Mouse (Mus musculus): ENCODE data around the gene Bcar1.

Bcar1 gene

DNA sequence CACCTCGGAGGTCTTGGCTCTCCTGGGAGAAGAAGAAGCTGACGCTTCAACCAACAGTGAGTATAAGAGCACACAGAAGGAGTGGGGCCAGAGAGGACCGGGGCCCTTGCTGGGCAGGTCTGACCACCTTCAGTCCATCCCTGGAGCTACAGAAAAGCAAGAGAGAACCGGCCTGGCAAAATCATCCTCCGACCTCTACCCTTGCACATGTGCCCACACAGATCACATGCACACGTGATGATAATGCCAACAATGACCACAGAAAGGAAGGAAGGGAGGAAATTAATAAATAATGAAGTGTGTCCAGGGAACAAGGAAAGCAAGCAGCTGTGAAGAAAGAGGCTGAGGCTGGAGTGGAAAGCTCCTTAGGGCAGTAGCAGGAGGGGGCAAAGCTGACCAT lies 4.7 kb downstream of the Bcar1 start:
- DNase-seq (ENCODE audit: low spot score), result no peak

DNA sequence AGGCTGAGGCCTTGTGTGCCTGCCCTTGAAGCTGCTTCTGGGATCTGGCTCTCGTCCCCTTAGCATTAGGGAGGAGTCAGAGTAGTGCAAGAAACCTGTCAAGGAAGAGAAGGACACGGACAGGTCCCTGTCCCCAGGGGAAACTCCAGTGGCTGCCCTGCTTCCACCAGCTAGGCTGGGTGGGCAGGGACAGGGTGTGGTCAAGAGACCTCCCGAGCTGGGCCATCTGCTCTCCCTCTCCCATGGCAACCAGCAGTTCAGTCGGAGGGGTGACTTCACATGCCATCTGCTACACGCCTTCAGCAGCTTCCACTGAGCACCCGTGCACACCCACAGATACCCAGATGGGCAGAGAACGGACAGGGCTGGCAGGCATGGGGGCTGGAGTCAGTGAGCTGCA lies 7.3 kb downstream of the Bcar1 start:
- DNase-seq (ENCODE audit: low spot score), result no peak

DNA sequence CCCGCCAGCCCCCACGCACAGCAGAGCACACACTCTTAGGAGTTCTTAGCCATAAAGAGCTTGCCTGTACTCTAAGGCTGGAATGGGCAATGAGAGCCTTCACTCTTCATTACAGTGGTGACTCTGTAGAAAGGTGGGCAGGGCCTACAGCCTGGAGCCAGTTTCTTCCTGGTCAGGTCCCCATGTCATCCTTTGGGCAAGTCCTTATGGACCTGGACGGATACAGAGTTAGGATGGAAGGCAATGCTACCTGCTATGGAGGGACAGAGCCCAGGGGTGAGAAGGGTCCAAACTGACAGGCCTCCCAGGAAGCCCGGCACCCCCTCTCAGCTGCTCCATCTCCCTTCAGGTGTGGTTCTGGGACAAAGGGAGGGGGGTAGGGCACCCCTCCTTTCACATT lies 7.8 kb downstream of the Bcar1 start:
- DNase-seq (ENCODE audit: low spot score), result no peak

DNA sequence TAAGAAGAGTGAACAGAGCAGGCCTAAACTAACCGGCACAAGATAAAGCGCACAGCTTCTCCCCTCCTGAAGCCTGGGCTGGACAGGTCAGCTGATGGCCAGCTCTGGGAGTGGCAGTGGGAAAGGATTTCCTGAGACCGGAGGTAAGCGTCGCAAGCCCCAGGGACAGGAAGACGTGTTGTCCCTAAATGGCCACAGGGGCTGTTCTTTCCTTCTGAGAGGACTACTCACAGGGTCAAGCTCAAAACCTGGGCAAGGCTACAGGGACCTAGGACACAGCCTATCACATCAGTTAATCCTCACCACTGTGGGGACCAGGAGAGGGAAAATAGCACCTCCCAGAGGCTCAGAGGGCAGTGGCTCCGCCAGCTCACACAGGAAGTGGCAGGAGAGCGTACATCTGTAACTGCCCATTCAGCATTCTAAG lies 8.3 kb downstream of the Bcar1 start:
- DNase-seq (ENCODE audit: low spot score), result no peak

DNA sequence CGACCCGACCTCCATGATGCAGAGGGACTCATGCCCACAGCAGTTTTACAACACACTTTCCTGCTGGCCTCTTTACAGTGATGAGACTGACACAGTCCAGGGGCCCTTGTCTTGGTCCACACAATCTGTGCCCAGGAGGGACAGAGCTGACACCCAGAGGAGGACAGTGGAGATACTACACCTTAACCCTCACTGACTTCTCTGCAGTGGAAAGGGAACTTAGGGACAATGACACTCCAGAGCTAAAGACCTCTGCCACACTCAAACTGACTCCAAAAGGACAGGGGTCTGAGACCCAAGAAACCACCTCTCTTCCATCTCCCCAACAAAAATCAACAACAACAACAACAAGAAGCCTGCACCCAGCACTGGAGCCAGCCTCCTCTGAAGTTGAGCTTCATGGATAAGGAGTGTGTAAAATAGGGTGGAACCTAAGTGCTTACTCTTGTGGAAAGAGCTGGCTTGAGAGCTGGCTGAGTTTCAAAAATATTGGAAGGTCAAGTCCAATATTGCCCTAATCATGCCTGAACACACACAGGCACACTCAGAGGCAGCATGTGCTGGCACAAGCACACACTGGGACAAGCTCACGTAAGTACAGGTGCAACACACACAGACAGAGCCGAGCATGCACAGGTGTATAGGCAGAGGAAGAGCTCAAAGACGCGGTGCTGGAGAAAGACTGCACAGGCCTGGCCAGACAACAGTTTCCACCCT lies 9.2 kb downstream of the Bcar1 start:
- DNase-seq (ENCODE audit: low spot score), result no peak

DNA sequence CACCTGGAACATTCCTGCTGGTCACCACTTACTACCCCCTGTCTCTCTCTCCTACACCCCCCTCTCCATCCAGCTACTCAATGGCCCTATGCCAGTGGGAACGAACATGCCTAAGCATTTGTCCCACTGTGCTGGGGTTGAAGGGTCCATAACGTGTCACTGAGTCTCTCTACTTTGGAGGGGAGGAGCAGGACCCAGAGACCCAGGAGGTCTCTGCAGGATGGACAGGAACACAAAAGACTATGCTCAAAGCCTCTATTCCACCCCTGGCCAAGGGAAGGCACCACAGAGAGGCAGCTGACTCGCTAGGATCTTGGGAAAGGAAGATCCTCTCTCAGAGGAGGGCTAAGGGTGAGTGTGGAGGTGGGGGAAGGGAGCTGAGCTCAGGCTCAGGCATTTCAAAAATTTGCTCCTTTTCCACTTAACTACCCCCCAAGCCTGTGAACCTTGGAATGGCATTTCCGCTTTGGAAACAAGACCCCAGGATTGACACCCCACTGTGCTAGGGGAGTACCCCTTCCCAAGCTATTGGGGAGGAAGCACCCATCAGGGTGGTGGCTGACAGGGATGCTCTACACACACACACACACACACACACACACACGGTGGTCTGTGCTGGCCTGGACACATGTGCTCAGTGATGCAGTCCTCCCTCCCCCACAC lies 9.9 kb downstream of the Bcar1 start:
- no peak for DNase-seq (ENCODE audit: low spot score)

DNA sequence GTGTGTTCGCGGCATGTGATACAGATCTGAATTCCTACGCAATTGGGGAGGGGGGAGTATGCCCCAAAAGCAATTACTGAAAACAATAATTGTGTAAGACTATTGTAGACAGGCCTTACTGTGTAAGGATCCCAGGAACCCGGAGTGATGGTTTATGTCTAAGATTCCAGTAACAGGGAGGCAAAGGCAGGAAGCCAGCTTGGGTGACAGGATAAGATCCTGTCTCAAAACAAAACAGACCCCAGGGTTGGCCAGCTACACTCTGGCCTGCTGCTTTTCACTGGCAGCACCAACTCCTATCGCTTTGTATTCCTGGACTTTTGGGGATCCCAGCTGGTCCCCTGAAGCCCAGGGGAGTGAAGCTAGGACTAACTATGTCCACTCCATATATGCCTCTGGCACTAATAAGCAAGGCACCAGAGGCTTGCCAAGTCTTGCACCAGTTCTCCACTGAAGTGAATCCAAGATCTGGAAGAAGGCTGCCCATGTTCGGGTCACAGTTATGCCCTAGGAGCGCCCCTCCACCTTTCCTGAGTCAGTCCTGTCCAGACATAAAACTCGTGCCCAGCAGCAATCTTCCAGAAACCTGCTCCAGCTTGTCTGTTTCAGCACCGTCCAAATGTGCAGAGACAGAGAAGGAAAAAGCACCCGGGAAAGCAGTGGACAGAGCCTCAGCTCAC lies 11.1 kb downstream of the Bcar1 start:
- no peak for DNase-seq (ENCODE audit: low spot score)

DNA sequence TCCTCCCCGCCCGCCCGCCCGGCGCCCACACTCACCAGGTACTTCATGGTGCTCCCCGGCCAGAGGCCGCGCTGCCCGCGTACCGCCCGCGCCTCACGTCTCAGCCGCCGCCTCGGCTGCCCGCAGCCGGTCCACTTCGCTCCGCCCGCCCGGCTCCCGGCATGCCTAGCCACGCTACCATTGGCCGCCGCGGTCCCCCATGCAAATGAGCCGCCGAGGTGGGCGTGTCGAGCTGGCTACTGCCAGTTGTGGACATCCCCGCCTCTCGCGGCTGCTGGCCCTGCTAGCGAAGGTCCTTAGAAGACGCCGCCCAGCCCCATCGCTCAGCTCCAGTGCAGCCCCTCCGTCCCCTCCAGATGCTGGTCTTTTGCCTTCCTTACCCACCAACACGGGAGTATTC lies 11.6 kb downstream of the Bcar1 start:
- DNase-seq (ENCODE audit: low spot score), result peak; percentile 88

DNA sequence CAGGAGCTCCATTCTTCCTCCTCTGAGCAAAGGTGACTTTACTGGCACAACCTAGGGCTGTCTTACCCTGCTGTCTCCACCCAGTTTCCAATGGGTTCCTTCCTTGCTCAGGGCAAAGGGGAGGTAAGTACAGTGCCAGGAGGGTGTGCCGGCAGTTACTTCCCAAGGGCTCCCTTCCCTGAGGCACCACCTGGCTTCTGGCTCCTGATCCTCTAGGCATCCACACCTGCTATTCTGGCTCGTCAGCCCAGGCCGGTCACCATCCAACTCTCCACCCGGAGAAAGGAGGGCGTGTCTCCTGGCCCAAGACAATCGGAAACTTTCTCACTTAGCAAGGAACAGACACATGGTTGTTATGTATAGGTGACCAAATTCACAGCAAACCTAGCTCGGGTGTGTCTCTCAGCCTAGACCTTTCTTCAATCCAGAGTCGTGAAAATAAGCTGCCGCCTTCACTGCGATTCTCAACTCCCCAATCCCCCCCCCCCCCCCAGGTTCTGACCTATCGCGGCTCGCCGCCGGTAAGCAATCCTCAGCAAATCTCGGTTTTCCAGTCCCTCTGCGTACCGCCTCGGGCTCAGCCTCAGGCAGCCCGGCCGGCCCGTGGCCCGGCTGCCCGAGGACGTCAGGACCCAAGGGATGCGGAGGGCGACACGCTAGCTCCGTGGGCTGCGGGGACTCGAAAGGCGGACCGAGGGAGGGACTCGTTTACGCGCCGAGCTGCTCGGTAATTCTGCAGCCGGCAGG lies 12.2 kb downstream of the Bcar1 start:
- no peak for DNase-seq (ENCODE audit: low spot score)

DNA sequence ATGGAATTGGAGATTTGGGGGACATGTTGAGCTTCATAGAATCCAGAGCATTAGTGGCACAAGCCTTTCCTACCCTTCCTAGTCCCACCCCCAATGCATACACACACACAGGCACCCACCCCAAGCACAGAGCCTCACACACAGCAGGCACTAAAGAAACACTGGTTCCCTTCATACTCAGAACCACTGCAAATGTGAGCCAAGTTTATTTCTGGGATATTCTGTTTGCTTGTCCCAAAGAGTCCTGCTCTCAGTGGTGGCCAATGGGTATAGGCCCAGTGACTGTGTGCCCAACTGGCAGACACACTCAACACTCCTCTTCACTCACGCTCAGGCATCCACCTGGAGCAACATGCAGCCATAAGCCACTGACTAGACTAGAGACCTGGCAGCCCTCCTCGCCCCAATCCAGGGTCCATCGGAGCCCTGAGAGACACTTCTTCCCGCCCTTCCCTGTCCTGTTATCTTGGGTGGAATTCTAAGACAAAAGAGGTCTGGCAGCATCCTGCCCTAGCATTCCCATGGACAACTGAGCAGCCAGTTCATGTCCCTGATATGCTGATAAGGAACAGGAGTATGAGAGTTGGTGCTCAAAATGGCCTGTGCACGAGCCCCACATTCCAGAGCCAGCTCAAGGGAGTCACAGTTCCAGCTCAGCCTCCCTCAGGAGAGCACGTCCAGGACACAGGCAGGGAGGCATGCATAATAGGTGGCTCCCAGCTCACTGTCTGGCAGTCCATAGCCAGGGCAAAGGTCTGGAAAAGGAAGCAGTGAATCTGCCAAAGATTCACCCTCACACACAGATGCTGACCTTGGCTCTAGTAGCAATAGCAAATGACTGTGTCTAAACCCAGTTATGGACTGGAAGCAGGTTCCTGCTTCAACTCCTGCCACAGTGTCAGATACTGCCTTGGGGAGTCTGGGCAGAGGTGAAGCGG lies 14.1 kb downstream of the Bcar1 start:
- DNase-seq (ENCODE audit: low spot score), result no peak

DNA sequence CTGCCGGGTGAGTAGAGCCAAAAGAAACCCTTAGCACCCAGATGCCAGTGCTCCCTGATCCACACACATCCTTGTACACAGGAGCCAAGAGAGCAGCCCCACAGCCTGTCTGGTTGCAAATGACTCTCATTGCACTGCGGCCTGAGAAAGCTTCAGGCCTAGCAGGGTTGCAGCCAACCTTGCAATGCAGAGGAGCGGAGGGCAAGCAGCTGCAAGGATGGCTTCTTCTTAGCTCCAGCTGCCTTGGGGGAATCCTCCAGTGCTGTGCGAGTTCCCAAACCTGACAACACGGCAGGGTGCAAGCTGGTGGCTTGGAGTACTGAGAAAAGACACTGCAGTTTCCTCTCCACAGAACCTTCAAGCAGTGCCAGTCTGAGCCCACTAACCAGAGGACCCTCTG lies 15.1 kb downstream of the Bcar1 start:
- no peak for DNase-seq (ENCODE audit: low spot score)

DNA sequence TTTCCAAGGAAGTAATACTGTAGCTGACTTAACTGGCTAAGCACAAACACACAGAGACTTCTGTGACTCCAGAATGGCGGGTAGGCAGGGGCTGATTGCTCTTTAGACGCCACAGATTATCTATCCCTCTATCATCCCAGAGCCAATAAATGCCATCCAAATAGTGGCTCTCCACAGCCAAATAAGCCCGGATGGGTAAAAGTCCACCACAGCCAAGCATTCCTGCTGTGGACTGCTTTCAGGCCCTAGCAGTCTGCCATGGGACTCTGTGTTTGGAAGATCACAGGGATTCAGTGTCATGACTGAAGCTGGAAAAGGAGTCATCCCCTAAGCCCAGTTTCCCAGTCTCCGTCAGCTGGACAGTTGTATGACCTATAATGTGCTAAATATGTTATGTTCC lies 16.1 kb downstream of the Bcar1 start:
- no peak for DNase-seq (ENCODE audit: low spot score)

DNA sequence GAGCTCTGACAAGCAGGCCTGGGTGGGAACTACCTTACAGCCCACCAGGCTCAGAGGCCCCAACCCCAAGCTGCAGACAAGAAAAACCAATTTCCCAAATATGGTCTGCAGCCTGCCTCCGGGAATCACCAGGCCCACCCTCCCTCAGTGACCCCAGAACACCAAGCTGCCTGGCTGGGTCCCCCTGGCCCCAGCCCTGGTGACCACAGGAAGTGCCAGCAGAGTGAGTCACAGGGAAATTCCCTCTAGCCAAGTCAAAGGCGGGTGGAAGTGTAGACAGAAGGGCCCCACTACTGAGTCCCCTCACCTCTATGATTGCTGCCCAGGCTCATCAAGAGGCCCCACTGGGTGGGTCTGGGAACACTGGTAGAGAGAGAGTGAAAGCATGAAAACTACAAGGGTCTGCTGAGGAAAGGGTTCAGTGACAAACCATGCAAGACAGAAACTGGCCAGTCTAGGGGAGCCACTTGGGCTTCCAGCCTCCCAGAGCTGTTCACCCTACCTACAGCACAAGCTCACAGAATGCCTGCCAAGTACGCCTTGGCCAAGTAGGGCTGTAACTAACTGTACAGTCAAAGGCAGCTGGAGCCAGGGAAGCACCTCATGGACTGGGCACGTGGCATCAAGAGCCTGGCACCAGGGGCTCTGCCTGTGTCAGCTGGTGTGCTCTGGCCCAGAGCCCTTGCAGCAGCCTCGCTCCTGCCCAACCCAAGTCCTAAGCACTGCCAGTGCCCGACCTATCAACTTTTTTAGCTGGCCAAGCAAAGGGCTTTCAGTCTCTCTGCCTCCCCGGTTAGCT lies 17.3 kb downstream of the Bcar1 start:
- DNase-seq (ENCODE audit: low spot score), result peak; percentile 81

DNA sequence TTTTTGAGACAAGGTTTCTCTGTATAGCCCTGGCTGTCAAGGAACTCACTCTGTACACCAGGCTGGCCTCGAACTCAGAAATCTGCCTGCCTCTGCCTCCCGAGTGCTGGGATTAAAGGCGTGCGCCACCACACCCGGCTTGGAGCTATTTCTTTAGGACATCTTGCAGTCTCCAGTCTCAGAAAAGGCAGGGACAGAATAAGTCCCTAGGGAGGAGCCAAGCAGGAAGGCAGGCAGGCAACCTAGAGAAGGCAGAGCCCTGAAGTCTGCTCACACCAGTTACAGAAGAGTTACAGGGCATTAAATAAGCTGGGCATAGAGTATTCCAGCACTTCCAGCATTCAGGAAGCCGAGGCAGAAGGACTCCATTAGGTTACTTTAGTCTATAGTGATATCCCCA lies 18.3 kb downstream of the Bcar1 start:
- DNase-seq (ENCODE audit: low spot score), result no peak

DNA sequence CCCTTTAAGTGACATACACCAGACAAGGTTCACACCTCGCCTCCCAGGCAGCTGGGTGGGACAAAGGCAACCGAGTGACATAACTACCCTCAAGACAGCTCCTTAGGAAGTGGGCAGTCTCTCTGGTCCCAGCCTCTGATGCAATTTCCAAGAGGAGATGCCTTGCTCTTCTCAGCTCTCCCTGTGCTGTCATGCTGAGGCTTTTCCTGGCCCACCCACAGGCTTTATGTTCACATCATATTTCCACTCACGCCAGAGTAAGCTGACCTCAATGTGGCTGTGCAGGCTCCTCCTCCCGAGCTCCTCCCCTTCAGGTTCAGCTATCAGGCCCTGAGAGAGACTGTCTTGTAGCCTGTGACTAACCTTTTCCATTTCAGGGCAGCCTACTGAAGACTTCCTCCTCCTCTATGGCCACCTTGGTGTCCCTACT lies 23.5 kb downstream of the Bcar1 start:
- no peak for DNase-seq (ENCODE audit: low spot score)

DNA sequence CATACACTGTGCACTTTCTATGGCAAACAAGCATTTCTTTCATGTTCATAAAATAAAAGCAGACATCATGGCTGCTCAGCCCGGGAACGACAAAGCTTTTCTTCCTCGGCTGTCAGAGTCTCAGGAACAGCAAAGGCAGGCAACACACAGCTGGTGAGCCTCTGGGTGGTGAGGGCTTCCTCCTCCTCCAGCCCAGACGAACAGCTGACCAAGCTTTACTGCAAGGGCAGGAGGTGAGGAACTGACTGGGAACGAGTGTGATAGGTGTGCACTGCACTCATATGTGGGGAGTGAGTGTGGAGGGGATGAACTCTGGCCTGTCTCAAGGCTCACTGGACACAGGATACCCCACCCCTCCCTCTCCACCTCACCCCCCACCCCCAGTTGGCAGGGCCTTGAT lies 24.7 kb downstream of the Bcar1 start:
- no peak for DNase-seq (ENCODE audit: low spot score)

DNA sequence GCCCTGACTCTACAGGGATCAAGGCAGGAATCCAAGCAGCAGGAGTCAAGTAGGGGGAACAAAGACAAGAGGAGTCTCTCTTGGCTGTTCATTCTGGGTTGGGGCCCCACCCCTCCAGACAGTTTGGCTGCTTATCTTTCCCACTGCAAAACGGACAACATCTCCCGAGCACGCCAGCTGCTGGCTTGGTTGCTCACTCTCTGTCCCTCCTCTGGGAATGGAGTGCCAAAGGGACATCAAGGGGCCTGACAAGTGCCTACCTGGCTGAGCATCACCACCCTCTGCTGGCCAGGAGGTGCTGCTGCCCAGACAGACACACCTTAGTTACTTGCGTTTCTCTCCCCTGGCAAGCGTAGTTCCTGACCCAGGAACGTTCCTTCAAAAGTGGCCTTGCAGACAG lies 25.7 kb downstream of the Bcar1 start:
- DNase-seq (ENCODE audit: low spot score), result no peak

DNA sequence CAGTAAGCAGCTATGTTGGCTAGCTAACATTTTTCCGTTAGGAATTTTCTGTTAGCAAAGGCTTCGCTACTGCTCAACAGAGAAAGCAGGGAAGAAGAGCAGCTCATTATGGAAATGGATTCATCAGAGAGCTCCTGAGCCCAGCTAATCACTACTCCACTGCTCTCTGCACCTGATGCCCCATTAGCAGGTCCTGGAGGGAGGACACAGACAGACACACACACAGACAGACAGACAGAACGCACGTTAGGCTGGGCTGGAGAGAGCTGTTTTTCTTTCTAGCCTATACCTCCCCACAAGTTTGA lies 26.2 kb downstream of the Bcar1 start:
- DNase-seq (ENCODE audit: low spot score), result no peak

DNA sequence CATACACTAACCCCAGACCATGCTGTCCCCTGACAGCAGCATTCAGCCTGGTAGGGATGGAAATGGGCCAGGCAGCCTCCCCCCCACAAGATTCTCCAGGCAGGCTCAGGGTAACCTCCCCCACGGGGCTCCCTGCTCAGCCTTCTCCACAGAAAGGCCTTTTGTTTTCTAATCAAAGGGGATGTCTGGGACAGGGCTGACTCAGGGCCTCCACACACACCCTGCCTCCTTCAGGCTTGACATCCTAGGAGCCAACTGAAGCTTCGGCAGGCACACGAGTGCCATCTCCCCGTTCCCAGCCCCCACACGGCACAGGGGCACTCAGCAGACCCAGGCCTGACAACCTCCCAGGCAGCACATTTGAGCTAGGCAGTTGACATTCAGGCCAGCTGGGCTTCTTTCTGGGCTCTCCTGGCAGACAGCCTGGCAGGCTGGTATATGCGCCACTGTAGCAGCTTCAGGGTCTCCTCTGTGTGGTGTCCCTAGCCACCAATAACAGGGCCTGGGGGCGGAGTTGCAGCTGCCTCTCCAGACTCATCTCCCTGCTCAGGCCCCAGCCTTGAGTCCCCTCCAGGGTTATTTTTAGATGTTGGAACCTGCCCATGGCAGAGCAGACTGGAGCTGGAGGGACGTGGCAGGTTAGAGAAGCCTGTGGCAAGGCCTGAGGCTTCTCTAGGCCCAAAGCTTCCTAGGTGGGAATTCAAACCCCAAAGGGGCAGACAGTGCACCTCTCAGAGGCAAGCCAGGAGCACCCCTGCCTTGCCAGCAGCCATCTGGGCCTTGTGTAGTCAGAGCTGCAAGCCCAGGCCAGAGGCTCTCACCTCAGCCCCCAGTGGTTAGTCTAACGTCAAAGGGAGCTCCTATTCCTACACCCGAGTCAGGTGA lies 26.8 kb downstream of the Bcar1 start:
- peak; percentile 76 for DNase-seq (ENCODE audit: low spot score)

DNA sequence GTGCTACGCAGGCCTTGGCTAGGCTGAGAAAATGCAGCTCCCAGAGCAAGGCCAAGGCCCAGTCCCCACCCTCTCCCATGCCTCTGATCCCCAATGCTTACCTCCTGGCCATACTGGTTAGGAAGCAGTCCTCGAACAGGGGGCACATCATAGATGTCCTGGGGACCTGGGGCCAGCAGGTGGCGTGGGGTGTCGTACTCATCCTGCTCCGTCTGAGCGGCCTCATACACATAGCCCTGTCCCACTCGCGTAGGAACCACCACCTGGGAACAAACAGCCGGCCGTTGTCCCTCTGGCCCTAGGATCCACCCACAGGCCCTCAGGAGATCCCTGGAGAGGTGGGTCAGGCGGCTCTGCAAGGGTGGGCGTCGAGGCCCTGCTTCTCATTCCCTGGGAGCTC lies 28.1 kb downstream of the Bcar1 start:
- no peak for DNase-seq (ENCODE audit: low spot score)
